Mouse (Mus musculus): Measurements from ENCODE around the gene Trmt1. TPM values are rescaled to one million over a fixed set of nuclear protein-coding genes. Genes with fewer than 3 reads are reported as not detected.
A peak's percentile ranks its signal among the peaks of the same experiment; 100 is the strongest.

Gene Trmt1
- polyA plus RNA-seq, 1 experiment from 2014 or later = 50.0 TPM

DNA sequence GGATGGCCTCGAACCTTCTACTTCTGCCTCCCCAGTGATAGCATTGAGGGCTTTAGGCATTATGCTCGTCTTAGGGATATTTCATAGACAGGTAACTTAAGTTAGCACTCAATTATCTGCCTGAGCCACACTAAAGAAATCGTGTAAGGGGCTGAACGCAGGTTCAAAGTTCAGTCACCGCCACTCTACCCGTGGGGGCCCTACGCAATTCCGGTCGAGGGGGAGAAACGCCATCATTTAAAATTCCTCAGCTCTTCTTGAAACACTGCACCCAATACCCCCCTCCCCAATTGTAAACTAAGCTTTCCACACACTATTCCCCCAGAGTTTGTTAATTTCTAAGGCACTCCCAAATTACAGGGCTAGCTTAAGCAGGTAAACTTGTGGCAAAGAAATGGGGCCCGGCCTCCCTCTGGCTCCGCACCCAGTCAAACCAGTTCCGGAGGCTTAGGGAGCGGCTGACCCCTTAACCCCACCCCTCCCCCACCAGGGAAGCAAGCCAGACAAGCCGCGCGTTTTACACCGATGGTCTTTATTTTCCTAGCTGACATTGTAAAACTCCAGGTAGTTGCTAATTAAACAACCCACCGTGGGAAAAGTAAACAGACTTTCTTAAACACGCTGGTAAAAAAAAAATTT lies 25.2 kb upstream of the Trmt1 start:
- peaks cover 23 to 52% of the 10 kb centered on the region in 2 experiments for H3K4me1 ChIP-seq (ENCODE audit: control insufficient read depth in 2 of 2, insufficient read depth in 2 of 2, low read length in 2 of 2)
- peak overlapping the region; percentile 95 for H3K9ac ChIP-seq (ENCODE audit: low read length)
- H3K4me2 ChIP-seq (ENCODE audit: low read length) = peak overlapping the region; percentile 68
- no peaks in the 10 kb centered on the region for H3K9me3 ChIP-seq (ENCODE audit: control insufficient read depth, low read length)
- ATAC-seq (ENCODE audit: insufficient number of reproducible peaks, insufficient read depth, low FRiP score, low read depth) = no peak
- H3K27me3 ChIP-seq (ENCODE audit: control insufficient read depth, insufficient read depth, low read length) = no peaks in the 10 kb centered on the region
- no peaks in the 10 kb centered on the region for H3K36me3 ChIP-seq (ENCODE audit: control insufficient read depth, insufficient read depth, low read length)
- peak overlapping the region; percentile 69 to 83 for H3K4me3 ChIP-seq (ENCODE audit: control insufficient read depth in 1 of 2, insufficient read depth in 1 of 2, low read depth in 1 of 2, low read length in 2 of 2)
- H3K27ac ChIP-seq (replicated peaks in 1 of 2; ENCODE audit: control insufficient read depth in 1 of 2, insufficient read depth in 1 of 2, low read depth in 2 of 2, low read length in 2 of 2) = peak overlapping the region; percentile 89 to 94
- WGBS = 1% methylated on average over 20 of the region's 20 CpGs

DNA sequence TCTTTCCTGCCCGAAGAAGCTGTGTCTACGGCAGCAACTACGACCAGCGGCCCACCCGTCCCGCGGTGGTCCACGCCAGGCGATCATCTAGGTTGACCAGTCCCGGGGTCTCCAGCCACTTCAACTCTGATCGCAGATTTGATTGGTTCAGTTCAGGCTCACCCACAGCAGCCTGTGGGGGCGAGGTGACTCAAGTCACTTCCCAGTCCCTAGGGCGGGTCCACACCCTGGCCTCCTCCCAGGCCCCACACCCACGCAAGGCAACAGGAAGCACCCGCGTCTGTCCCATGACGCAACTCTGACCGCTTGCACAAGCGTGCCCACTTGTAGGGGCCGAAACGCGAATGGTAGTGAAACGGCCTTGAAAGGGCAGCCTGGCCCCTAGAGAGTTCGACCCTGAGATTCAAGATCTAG lies 24.6 kb upstream of the Trmt1 start:
- Histone ChIP-seq H3K27ac (replicated peaks in 1 of 2; ENCODE audit: control insufficient read depth in 1 of 2, insufficient read depth in 1 of 2, low read depth in 2 of 2, low read length in 2 of 2) (peak overlapping the region; percentile 89 to 94), H3K36me3 (ENCODE audit: control insufficient read depth, insufficient read depth, low read length) (no peaks in the 10 kb centered on the region), H3K9me3 (ENCODE audit: control insufficient read depth, low read length) (no peaks in the 10 kb centered on the region), H3K27me3 (ENCODE audit: control insufficient read depth, insufficient read depth, low read length) (no peaks in the 10 kb centered on the region), H3K4me1 (ENCODE audit: control insufficient read depth in 2 of 2, insufficient read depth in 2 of 2, low read length in 2 of 2) (peaks cover 18 to 47% of the 10 kb centered on the region in 2 experiments), H3K4me2 (ENCODE audit: low read length) (peak overlapping the region; percentile 68), H3K9ac (ENCODE audit: low read length) (peak overlapping the region; percentile 95), H3K4me3 (ENCODE audit: control insufficient read depth in 1 of 2, insufficient read depth in 1 of 2, low read depth in 1 of 2, low read length in 2 of 2) (peak overlapping the region; percentile 69 to 83)
- under 1% methylated on average over 24 of the region's 24 CpGs for WGBS
- peak; percentile 42 for ATAC-seq (ENCODE audit: insufficient number of reproducible peaks, insufficient read depth, low FRiP score, low read depth)

DNA sequence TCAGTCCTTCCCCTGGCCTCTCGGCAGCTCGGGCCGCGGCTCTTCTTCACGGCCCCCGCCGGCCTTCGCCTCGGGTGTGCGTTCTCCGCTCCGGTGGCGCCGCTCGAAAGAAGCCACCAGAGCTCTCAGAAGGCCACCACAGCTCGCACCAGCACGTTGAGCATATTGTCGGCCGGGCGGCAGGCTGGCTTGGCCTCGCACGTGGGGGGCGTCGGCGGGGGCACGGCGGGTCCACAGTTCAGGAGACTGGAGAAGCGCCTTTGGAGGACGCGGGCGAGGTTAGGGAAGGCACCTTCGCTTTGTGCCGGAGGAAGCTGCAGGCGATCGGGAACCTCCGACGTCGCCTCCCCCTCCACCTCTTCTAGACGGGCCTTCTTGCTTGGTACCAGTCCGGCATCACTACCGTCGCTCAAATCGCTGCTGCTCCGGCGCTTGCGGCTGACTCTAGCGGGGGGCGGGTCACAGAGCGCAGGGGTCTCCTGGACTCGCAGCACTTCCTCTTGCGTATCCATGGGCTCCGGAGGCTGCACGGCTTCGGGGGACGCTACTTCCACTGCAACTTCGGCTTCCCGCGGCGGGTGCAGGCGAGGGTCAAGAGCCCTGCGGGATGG lies 24.0 kb upstream of the Trmt1 start:
- Histone ChIP-seq H3K27me3 (ENCODE audit: control insufficient read depth, insufficient read depth, low read length) (no peaks in the 10 kb centered on the region), H3K9me3 (ENCODE audit: control insufficient read depth, low read length) (no peaks in the 10 kb centered on the region), H3K27ac (replicated peaks in 1 of 2; ENCODE audit: control insufficient read depth in 1 of 2, insufficient read depth in 1 of 2, low read depth in 2 of 2, low read length in 2 of 2) (peak overlapping the region; percentile 89 to 94), H3K4me1 (ENCODE audit: control insufficient read depth in 2 of 2, insufficient read depth in 2 of 2, low read length in 2 of 2) (peaks cover 13 to 41% of the 10 kb centered on the region in 2 experiments), H3K4me2 (ENCODE audit: low read length) (peak overlapping the region; percentile 68), H3K36me3 (ENCODE audit: control insufficient read depth, insufficient read depth, low read length) (no peaks in the 10 kb centered on the region), H3K9ac (ENCODE audit: low read length) (peak overlapping the region; percentile 95), H3K4me3 (ENCODE audit: control insufficient read depth in 1 of 2, insufficient read depth in 1 of 2, low read depth in 1 of 2, low read length in 2 of 2) (peak overlapping the region; percentile 69 to 83)
- 0 out of 2 replicates have a peak, but pooled peaks have one; percentile 2 for ATAC-seq (ENCODE audit: insufficient number of reproducible peaks, insufficient read depth, low FRiP score, low read depth)
- WGBS = under 1% methylated on average over 61 of the region's 61 CpGs

DNA sequence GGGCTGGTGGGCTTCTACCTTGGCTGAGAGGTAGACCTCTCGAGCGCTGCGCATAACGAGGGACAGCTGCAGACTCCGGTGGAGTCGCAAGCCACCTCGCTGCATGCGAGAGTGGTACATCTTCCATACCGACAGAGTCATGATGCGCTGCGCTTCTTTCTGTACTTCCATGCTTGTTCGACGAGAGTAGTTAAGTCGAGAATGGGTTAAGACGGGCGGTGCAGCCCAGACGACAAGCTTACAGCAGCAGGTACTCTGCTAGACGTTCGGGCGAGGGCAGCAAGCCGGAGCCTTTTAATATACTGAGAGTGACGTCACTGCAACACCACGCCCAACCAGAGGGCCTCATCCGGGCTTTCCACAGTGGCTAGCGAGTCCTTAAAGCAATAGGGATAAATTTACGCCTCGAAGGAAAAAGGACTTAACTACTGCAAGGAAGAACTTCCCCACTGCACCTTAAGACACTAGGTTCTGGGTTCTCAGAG lies 23.5 kb upstream of the Trmt1 start, which contains the start of gene Ier2:
Gene Ier2 (minus strand): TSS at position 272 of the 485 bp plus-strand sequence.
- 0% methylated on average over 27 of the region's 27 CpGs for WGBS
- Histone ChIP-seq H3K4me2 (ENCODE audit: low read length) (peak within 1 kb of the TSS; percentile 68), H3K27ac (replicated peaks in 1 of 2; ENCODE audit: control insufficient read depth in 1 of 2, insufficient read depth in 1 of 2, low read depth in 2 of 2, low read length in 2 of 2) (peak within 1 kb of the TSS; percentile 89 to 94), H3K4me1 (ENCODE audit: control insufficient read depth in 2 of 2, insufficient read depth in 2 of 2, low read length in 2 of 2) (peaks cover 13 to 36% of the 10 kb centered on the region in 2 experiments), H3K9me3 (ENCODE audit: control insufficient read depth, low read length) (no peaks in the 10 kb centered on the region), H3K27me3 (ENCODE audit: control insufficient read depth, insufficient read depth, low read length) (no peaks in the 10 kb centered on the region), H3K9ac (ENCODE audit: low read length) (peak within 1 kb of the TSS; percentile 95), H3K36me3 (ENCODE audit: control insufficient read depth, insufficient read depth, low read length) (no peaks in the 10 kb centered on the region), H3K4me3 (ENCODE audit: control insufficient read depth in 1 of 2, insufficient read depth in 1 of 2, low read depth in 1 of 2, low read length in 2 of 2) (peak within 1 kb of the TSS; percentile 69 to 83)
- peak; percentile 66 for ATAC-seq (ENCODE audit: insufficient number of reproducible peaks, insufficient read depth, low FRiP score, low read depth)

DNA sequence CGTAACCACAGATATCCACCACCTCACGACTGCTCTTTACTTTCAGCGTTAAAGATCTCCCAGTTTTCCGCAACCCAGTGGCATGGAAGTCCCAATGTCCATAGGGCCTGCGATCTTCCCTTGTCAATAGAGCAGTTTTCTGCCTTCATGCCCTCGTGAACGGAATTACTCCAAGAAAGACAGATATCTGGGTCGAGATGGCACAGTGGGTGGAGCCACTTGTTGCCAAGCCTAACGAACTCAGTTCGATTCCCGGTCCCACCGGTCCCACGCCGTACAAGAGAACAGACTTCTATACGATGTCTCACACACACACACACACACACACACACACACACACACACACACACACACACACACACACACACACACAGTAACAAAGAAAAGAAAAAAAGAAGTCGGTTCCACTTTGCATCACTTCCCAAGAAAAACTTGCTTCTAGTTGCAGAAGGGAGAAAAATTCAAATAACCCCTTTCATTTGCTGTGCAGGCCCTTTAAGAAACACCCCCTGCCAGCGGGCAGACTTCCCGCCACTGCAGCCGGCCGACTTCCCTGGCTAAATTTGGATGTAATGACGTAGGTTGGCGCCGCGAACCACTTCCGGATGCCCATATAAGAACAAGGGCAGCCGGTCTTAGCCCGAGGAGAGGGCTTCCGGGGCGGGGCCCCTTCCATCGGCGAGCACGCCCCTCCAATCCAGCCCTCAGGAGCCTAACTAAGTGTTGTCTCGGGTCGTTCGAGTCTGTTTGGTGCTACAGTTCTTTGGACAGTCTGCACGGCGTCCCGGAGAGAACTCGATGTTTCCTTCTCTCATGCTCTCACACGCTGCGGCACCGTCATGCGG lies 22.4 kb upstream of the Trmt1 start:
- Histone ChIP-seq H3K36me3 (ENCODE audit: control insufficient read depth, insufficient read depth, low read length) (peaks cover 7% of the 10 kb centered on the region), H3K4me3 (ENCODE audit: control insufficient read depth in 1 of 2, insufficient read depth in 1 of 2, low read depth in 1 of 2, low read length in 2 of 2) (peak overlapping the region; percentile 82 to 83), H3K27ac (replicated peaks in 1 of 2; ENCODE audit: control insufficient read depth in 1 of 2, insufficient read depth in 1 of 2, low read depth in 2 of 2, low read length in 2 of 2) (peak overlapping the region; percentile 96 to 99), H3K4me1 (ENCODE audit: control insufficient read depth in 2 of 2, insufficient read depth in 2 of 2, low read length in 2 of 2) (peaks cover 13 to 33% of the 10 kb centered on the region in 2 experiments), H3K9ac (ENCODE audit: low read length) (peak overlapping the region; percentile 95), H3K9me3 (ENCODE audit: control insufficient read depth, low read length) (no peaks in the 10 kb centered on the region), H3K4me2 (ENCODE audit: low read length) (peak overlapping the region; percentile 68), H3K27me3 (ENCODE audit: control insufficient read depth, insufficient read depth, low read length) (no peaks in the 10 kb centered on the region)
- 2% methylated on average over 43 of the region's 43 CpGs for WGBS
- peak; percentile 82 for ATAC-seq (ENCODE audit: insufficient number of reproducible peaks, insufficient read depth, low FRiP score, low read depth)

DNA sequence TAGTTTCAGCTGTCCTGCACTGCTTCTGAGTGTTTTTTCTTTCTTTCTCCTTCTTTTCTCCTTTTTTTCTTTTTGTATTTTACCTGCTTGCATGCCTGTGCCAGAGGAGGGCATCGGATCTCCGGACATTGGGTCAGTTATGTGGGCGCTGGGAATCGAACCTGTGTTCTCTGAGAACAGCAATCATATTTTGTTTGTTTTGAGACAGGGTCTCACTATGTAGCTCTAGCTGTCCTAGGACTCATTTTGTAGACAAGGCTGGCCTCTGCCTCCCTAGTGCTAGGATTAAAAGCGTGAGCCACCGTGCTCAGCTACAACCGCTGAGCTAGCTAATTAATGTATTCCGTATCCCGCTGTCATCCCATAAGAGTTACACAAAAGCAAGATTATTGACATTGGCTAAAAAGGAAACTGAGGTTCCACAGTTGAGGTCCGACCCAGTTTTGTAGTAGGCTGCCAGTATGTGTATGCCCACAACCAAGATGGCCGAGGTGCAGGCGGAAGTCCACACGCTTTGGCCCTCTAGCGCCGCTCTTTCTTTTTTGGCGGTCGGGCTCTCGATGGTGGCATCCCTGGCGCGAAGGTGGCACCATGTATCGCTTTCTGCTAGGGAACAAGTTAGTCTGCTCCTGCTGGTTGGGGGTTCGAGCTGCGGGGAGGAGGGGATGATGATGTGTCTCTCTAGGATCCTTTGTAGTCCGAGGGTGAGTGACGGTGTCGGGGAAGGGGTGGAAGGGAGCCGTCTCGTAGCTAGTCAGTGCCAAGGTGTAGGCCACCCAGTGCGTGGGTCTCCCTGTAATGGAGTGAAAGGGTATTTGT lies 21.3 kb upstream of the Trmt1 start:
- WGBS = 1% methylated on average over 29 of the region's 29 CpGs
- no peaks in the 10 kb centered on the region for H3K9me3 ChIP-seq (ENCODE audit: control insufficient read depth, low read length)
- H3K27ac ChIP-seq (replicated peaks in 1 of 2; ENCODE audit: control insufficient read depth in 1 of 2, insufficient read depth in 1 of 2, low read depth in 2 of 2, low read length in 2 of 2) = peak overlapping the region; percentile 96 to 99
- H3K27me3 ChIP-seq (ENCODE audit: control insufficient read depth, insufficient read depth, low read length) = no peaks in the 10 kb centered on the region
- H3K4me1 ChIP-seq (ENCODE audit: control insufficient read depth in 2 of 2, insufficient read depth in 2 of 2, low read length in 2 of 2) = peaks cover 11 to 23% of the 10 kb centered on the region in 2 experiments
- H3K36me3 ChIP-seq (ENCODE audit: control insufficient read depth, insufficient read depth, low read length) = peaks cover 11% of the 10 kb centered on the region
- peak overlapping the region; percentile 68 for H3K4me2 ChIP-seq (ENCODE audit: low read length)
- peak overlapping the region; percentile 55 to 82 for H3K4me3 ChIP-seq (ENCODE audit: control insufficient read depth in 1 of 2, insufficient read depth in 1 of 2, low read depth in 1 of 2, low read length in 2 of 2)
- ATAC-seq (ENCODE audit: insufficient number of reproducible peaks, insufficient read depth, low FRiP score, low read depth) = no peak
- peak overlapping the region; percentile 83 for H3K9ac ChIP-seq (ENCODE audit: low read length)

All from heart, embryonic 14.5 days (tissue).